Mouse (Mus musculus) myocyte (in vitro differentiated cells): ENCODE results near the gene Arhgap25.

Experiments
- CEBPB ChIP-seq: IDR thresholded peaks from 2 replicates; pipeline ENCODE4 v1.6.1; 2011; ENCODE audit warnings: mild to moderate bottlenecking, moderate library complexity; ENCODE audit not compliant: poor library complexity, insufficient read depth, severe bottlenecking
- MYOD1 ChIP-seq, 3 experiments: IDR thresholded peaks; one replicate each; pipeline ENCODE4 v1.6.1; 2011; ENCODE audit warnings: control low read depth in 2 of 3, low read depth in 2 of 3, mild to moderate bottlenecking in 2 of 3, moderate library complexity in 1 of 3; ENCODE audit not compliant: insufficient read length in 2 of 3, control insufficient read depth in 1 of 3
- MYOG ChIP-seq, 3 experiments: IDR thresholded peaks; one replicate each; pipeline ENCODE4 v1.6.1; 2011; ENCODE audit warnings: control low read depth in 2 of 3, low read depth in 2 of 3, mild to moderate bottlenecking in 2 of 3; ENCODE audit not compliant: insufficient read length in 2 of 3, control insufficient read depth in 1 of 3, insufficient read depth in 1 of 3
- POLR2A ChIP-seq: IDR thresholded peaks from one replicate; pipeline ENCODE4 v1.6.1; 2011; ENCODE audit warnings: low read depth, mild to moderate bottlenecking, control low read depth, moderate library complexity; ENCODE audit not compliant: insufficient read length
- POLR2AphosphoS2 ChIP-seq: IDR thresholded peaks from one replicate; pipeline ENCODE4 v1.6.1; 2011; ENCODE audit warnings: low read depth, control low read depth; ENCODE audit not compliant: insufficient read length
- TCF12 ChIP-seq: IDR thresholded peaks from one replicate; pipeline ENCODE4 v1.6.1; 2011; ENCODE audit warnings: mild to moderate bottlenecking, control low read depth; ENCODE audit not compliant: poor library complexity, insufficient read depth, severe bottlenecking
- TCF3 ChIP-seq: IDR thresholded peaks from one replicate; pipeline ENCODE4 v1.6.1; 2011; ENCODE audit warnings: low read depth, control low read depth; ENCODE audit not compliant: insufficient read length
- USF1 ChIP-seq: IDR thresholded peaks from one replicate; pipeline ENCODE4 v1.6.1; 2011; ENCODE audit warnings: low read depth, mild to moderate bottlenecking, control low read depth, moderate library complexity

GRCm38 (mm10) chr6:87518622-87519021 lies 14.4 kb downstream of the Arhgap25 start:
- no peak for TF ChIP-seq TCF3
- no peak for TF ChIP-seq TCF12
- TF ChIP-seq POLR2A: no peak
- no peak for TF ChIP-seq CEBPB
- TF ChIP-seq MYOG (IDR thresholded peaks at IDR 0.05; ENCODE audit: control insufficient read depth in 1 of 3, insufficient read depth in 1 of 3, insufficient read length in 2 of 3, low read depth in 2 of 3): no peak
- no peak for TF ChIP-seq MYOD1 (IDR thresholded peaks at IDR 0.05; ENCODE audit: control insufficient read depth in 1 of 3, insufficient read length in 2 of 3, low read depth in 2 of 3)
- TF ChIP-seq USF1: no peak
- TF ChIP-seq POLR2AphosphoS2: no peak
